Mouse (Mus musculus): ENCODE results near the gene Uqcc3. TPM values are rescaled to one million over a fixed set of nuclear protein-coding genes. Genes with fewer than 3 reads are reported as not detected.
A peak's percentile ranks its signal among the peaks of the same experiment; 100 is the strongest.
"Not testable (repeated sequence)": the region's sequence is repeated elsewhere in the genome, so short reads cannot be mapped to it uniquely, and the experiment has no call there.

Gene Uqcc3
- polyA plus RNA-seq, 1 experiment from 2014 or later = 61.4 TPM

DNA sequence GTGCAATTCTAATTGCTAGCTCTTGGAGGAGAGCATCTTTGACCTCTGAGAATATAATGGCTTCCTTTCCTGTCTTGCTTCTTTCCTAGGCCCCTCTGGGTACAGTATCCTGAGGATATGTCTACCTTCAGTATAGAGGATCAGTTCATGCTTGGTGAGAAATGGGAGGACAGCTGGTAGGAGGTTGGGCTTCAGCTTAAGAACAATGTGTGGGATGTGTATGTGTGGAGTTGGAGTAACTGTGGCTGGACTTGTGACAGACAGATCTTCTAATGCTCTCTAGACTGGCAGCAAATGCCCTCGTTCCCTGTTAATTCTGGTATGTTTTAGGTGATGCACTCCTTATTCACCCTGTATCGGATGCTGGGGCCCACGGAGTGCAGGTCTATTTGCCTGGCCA, 33.5 kb upstream of the Uqcc3 start:
- H3K4me2 ChIP-seq = no peak overlapping the region
- H3K9me3 ChIP-seq = no peaks in the 10 kb centered on the region
- H3K36me3 ChIP-seq (replicated peaks) = peaks cover 76% of the 10 kb centered on the region
- no peak overlapping the region for H3K9ac ChIP-seq
- WGBS = 95% methylated on average over 3 of the region's 3 CpGs
- H3K27me3 ChIP-seq (replicated peaks) = no peaks in the 10 kb centered on the region
- no peak overlapping the region for H3K27ac ChIP-seq
- H3K4me3 ChIP-seq = no peak overlapping the region
- no peak for ATAC-seq (replicated peaks)
- H3K4me1 ChIP-seq = no peaks in the 10 kb centered on the region

DNA sequence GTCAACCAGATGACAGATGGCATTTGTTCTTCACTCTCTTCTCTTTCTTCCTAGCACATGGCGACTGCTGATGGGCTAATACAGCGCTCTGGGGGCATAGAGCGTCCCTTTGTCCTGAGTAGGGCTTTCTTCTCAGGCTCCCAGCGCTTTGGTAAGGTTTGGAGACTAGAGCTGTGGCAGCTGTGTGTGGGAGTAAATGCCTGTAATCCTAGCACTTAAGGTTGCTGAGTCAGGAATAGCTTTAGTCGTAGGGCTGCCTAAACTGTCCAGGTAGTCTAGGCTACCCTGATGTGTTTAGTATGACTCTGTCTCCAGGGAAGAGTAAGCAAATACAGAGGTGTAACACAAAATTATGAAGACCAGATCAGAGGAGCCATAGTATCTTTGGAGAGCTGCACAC, 31.1 kb upstream of the Uqcc3 start:
- whole genome bisulfite sequencing = 97% methylated on average over 5 of the region's 5 CpGs
- Histone ChIP-seq H3K36me3 (replicated peaks) (peaks cover 98% of the 10 kb centered on the region), H3K27me3 (replicated peaks) (no peaks in the 10 kb centered on the region), H3K9ac (no peak overlapping the region), H3K4me1 (no peaks in the 10 kb centered on the region), H3K4me3 (no peak overlapping the region), H3K4me2 (no peak overlapping the region), H3K9me3 (no peaks in the 10 kb centered on the region), H3K27ac (no peak overlapping the region)
- ATAC-seq (replicated peaks) = no peak

DNA sequence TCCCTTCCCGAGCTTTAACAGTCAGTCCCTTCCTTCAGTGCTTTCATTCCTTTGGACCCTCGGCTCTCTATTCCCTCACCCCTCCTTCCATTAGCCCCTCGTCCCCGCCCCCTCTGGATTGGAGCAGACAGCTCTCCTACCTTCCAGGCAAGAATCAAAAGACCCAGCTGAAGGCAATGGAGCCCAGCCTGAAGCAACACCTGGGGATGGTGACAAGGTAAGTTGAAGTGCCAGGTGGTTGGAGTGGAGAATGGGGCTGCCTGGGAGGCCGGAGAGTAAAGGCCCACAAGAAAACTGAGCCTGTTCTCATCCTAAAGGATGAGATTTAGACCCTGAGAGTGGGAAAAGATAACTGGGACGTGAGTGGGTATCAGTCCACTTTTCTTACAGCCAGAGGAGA, 27.8 kb upstream of the Uqcc3 start:
- Histone ChIP-seq H3K27me3 (replicated peaks) (no peaks in the 10 kb centered on the region), H3K9ac (no peak overlapping the region), H3K9me3 (no peaks in the 10 kb centered on the region), H3K36me3 (replicated peaks) (peaks cover 95% of the 10 kb centered on the region), H3K4me2 (no peak overlapping the region), H3K27ac (no peak overlapping the region), H3K4me1 (no peaks in the 10 kb centered on the region), H3K4me3 (no peak overlapping the region)
- 89% methylated on average over 6 of the region's 6 CpGs for WGBS
- no peak for ATAC-seq (replicated peaks)

DNA sequence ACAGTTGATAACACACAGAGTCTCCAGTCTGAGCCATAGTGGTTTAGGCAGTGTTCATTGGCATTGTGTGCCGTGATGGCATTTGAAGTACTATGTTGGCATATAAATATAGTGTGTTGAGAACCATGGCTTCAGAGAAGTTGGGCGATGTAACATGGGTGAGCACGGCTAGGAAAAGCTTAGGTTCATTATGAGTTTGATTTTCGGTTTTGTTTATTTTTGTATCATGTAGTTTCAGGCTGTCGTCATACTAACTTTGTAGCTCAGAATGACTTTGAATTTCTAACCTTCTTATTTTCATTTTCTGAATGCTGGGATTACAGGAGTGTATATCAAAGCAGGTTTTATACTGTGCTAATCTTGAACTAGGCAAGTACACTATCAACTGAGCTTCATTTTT, 22.7 kb upstream of the Uqcc3 start:
- Histone ChIP-seq H3K9ac (no peak overlapping the region), H3K4me1 (peaks cover 17% of the 10 kb centered on the region), H3K36me3 (replicated peaks) (peaks cover 58% of the 10 kb centered on the region), H3K27me3 (replicated peaks) (no peaks in the 10 kb centered on the region), H3K9me3 (no peaks in the 10 kb centered on the region), H3K4me2 (no peak overlapping the region), H3K4me3 (no peak overlapping the region), H3K27ac (no peak overlapping the region)
- ATAC-seq (replicated peaks) = no peak
- WGBS = 97% methylated on average over 5 of the region's 5 CpGs

DNA sequence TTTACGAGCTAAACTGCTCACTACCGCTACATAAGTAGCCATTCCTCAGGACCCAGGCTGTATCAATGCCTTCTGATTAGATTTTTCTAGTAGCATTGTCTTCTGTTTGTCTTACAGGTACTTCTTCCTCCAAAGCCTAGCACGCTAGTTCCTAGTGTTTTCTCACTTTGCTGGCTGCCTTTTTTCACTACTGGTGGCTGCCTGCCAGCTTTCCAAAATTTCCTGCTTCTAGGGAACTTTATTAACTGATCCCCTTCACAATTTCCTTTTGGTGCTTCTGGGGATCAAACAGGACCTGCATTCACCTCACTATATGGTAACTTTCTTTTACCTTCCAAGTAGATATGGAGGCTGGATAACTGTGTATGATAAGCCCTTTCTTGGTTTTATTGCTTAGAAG, 18.4 kb upstream of the Uqcc3 start:
- Histone ChIP-seq H3K4me1 (peaks cover 32% of the 10 kb centered on the region), H3K9ac (peak overlapping the region; percentile 80), H3K36me3 (replicated peaks) (peaks cover 24% of the 10 kb centered on the region), H3K27me3 (replicated peaks) (no peaks in the 10 kb centered on the region), H3K9me3 (no peaks in the 10 kb centered on the region), H3K4me2 (peak overlapping the region; percentile 78), H3K27ac (no peak overlapping the region), H3K4me3 (peak overlapping the region; percentile 62)
- ATAC-seq (replicated peaks) = no peak
- WGBS = 65% methylated on average over 3 of the region's 3 CpGs

DNA sequence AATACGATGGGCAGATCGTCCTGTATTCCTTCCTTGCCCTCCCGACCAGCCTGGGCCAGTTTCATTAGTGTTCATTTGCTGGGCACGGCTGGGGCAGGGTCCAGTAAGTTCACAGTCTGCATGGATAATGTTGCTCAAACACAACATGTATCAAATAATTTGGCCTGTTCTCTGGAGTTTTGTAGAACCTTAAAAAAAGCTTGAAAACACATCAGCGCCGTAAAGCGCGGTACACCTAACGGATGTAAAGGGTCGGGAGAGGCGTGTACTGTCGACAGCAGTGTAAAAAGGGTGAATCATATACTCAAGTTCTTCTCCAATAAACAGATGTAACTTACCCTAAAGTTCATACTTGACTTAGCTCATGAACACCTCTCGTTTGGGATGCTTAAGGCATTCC, 17.9 kb upstream of the Uqcc3 start:
- H3K4me2 ChIP-seq = peak overlapping the region; percentile 78
- 13% methylated on average over 13 of the region's 13 CpGs for WGBS
- H3K36me3 ChIP-seq (replicated peaks) = peaks cover 20% of the 10 kb centered on the region
- no peaks in the 10 kb centered on the region for H3K9me3 ChIP-seq
- H3K9ac ChIP-seq = peak overlapping the region; percentile 80
- H3K4me1 ChIP-seq = peaks cover 37% of the 10 kb centered on the region
- peak overlapping the region; percentile 62 for H3K4me3 ChIP-seq
- H3K27me3 ChIP-seq (replicated peaks) = no peaks in the 10 kb centered on the region
- peak overlapping the region; percentile 83 for H3K27ac ChIP-seq
- ATAC-seq (replicated peaks) = no peak

DNA sequence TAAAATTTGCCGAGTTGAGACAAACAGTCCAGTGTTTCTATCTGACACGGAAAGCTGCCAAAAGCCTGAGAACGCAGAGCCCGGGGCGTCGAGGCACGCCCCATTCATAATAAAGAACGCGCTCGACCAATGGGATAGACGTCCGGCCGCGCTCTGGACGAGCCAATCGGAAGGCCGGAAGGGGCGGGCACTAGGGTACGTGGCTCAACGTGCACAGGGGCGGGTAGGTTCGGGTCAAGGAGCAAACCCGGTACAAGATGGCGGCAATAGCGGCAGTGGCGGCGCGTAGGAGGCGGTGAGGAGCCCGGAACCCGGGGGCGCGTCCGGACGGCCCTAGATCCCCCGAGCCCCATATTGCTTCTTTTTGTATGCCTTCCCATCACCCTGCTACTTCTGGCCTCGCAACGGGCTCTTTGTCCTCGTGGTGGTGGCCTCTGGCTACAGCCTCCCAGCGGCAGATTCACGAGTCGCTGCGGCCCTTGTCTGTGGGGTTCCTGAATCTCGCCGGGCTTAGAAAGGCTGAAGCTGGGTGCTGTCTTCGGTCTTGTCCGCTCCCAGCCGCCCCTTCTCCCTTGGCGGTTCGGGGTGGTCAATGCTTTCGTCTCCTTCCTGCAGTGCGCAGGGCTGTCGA, 17.3 kb upstream of the Uqcc3 start, which contains the start of gene Ganab:
Gene Ganab, plus strand, starts transcription at position 207 of the 631 bp plus-strand sequence.
- H3K4me2 ChIP-seq = peak within 1 kb of the TSS; percentile 78
- no peaks in the 10 kb centered on the region for H3K9me3 ChIP-seq
- H3K4me1 ChIP-seq = peaks cover 41% of the 10 kb centered on the region
- H3K27me3 ChIP-seq (replicated peaks) = no peaks in the 10 kb centered on the region
- ATAC-seq (replicated peaks) = peak; percentile 99
- H3K4me3 ChIP-seq = peak within 1 kb of the TSS; percentile 62
- peak within 1 kb of the TSS; percentile 80 for H3K9ac ChIP-seq
- peak within 1 kb of the TSS; percentile 83 for H3K27ac ChIP-seq
- under 1% methylated on average over 53 of the region's 53 CpGs for WGBS
- H3K36me3 ChIP-seq (replicated peaks) = peaks cover 15% of the 10 kb centered on the region

DNA sequence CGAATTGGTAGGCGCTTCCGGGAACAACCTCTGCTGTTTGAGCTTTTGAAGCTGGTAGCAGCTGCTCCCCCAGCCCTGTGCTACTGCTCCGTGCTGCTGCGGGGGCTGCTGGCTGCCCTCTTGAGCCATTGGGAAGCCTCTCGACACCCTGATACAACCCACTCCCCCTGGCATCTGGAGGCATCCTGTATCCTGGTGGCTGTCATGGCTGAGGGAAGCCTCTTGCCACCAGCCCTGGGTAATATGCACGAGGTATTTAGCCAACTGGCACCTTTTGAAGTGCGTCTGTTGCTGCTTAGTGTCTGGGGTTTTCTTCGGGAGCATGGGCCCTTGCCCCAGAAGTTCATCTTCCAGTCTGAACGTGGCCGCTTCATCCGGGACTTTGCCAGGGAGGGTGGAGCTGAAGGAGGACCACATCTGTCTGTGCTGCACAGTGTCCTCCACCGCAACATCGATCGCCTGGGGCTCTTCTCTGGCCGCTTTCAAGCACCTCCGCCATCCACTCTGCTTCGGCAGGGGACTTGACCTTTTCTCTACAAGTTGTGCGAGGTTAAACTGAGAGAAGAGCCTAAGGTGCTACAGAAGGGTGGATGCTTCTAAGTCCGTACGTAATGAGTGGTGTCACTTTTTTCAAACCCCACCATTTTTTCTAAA, 16.6 kb upstream of the Uqcc3 start:
- not testable (repeated sequence) for H3K36me3 ChIP-seq (replicated peaks); H3K27me3 ChIP-seq (replicated peaks); H3K9me3 ChIP-seq
- Histone ChIP-seq H3K9ac (peak overlapping the region; percentile 38), H3K4me3 (peak overlapping the region; percentile 62), H3K4me1 (peaks cover 45% of the 10 kb centered on the region), H3K4me2 (peak overlapping the region; percentile 78), H3K27ac (peak overlapping the region; percentile 77)
- ATAC-seq (replicated peaks) = peak; percentile 64
- 20% methylated on average over 21 of the region's 21 CpGs for WGBS

DNA sequence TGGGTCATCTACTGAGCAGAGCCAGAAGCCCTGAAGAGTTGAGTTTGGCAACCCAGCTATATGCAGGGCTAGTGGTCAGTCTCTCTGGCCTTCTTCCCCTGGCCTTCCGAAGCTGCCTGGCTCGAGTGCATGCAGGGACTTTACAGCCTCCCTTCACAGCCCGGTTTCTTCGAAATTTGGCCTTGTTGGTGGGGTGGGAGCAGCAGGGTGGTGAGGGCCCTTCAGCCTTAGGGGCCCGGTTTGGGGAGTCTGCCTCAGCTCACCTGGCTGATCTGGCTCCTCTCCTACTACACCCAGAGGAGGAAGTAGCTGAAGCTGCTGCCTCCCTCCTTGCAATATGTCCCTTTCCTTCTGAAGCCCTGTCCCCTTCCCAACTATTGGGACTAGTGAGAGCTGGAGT, 15.5 kb upstream of the Uqcc3 start:
- not testable (repeated sequence) for H3K9me3 ChIP-seq; H3K36me3 ChIP-seq (replicated peaks); H3K9ac ChIP-seq; H3K27ac ChIP-seq; H3K27me3 ChIP-seq (replicated peaks); H3K4me3 ChIP-seq; ATAC-seq (replicated peaks); H3K4me2 ChIP-seq
- 93% methylated on average over 5 of the region's 5 CpGs for WGBS
- peaks cover 45% of the 10 kb centered on the region for H3K4me1 ChIP-seq

DNA sequence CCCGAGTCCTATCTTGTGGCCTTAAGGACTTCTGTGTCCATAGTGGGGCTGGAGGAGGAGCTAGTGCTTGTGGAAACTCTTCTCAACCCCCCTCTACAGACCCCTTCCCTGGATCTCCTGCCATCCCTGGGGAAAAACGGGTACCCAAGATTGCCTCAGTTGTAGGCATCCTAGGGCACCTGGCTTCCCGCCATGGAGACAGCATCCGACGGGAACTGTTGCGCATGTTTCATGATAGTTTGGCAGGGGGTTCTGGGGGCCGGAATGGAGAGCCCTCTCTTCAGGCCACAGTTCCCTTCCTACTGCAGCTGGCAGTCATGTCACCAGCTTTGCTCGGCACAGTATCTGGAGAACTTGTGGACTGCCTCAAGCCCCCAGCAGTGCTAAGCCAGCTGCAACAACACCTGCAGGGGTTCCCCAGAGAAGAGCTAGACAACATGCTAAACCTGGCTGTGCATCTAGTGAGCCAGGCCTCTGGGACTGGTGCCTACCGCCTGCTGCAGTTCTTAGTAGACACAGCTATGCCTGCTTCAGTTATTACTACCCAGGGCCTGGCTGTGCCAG, 14.8 kb upstream of the Uqcc3 start:
- Histone ChIP-seq H3K9me3 (no peaks in the 10 kb centered on the region), H3K4me3 (no peak overlapping the region), H3K27ac (no peak overlapping the region), H3K27me3 (replicated peaks) (no peaks in the 10 kb centered on the region), H3K36me3 (replicated peaks) (0 out of 2 replicates have a peak, but pooled peaks cover 9% of the 10 kb centered on the region), H3K4me2 (no peak overlapping the region), H3K9ac (no peak overlapping the region), H3K4me1 (peaks cover 45% of the 10 kb centered on the region)
- WGBS = 90% methylated on average over 9 of the region's 9 CpGs
- no peak for ATAC-seq (replicated peaks)

DNA sequence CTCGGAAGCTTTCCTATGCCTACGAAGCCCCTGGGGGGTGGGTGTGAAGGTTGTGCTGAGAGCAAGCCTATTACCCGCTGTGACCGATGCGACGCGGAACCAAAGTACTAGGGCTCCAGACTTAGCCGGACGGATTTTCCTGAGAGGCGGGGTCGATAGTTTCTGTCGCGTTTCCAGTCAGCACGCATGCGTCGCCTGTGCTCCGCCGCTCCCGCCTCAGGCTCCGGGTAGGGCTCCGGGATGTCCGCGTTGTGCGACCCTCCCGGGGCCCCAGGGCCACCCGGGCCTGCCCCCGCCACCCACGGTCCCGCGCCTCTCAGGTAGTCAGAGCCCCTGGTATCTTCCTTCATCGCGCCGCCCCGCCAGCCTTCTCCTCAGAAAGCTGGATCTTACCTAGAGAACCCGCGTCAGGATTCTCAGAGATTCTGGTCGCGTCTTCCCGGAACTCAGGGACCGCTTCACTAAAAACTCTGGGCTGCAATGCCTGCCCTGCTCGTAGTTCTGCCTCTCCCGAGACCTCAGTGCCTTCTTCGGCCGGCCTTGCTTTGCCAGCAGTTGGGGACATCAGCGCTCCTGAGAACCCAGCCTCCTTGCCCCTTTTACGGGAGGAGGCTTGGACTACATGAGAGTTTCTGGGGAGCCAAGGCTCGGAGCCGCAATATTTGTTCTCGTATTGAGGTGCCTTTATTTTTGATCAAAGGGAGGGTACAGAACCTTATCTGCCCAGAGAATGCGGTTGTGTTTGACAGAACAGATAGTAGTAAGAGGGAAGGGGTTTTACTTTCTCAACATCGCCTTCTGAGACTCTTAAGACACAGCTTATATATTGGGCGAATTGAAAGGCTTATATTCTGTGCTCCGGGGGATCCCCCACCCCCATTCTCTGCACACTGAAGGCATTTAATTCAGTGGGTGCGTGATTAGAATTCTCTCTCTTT, 12.4 kb upstream of the Uqcc3 start, which contains the start of gene Ints5:
Gene Ints5, plus strand, starts transcription at position 177 of the 938 bp plus-strand sequence.
- 0 out of 2 replicates have a peak, but pooled peaks cover 13% of the 10 kb centered on the region for H3K36me3 ChIP-seq (replicated peaks)
- no peaks in the 10 kb centered on the region for H3K9me3 ChIP-seq
- H3K4me3 ChIP-seq = peak within 1 kb of the TSS; percentile 93
- peak; percentile 48 for ATAC-seq (replicated peaks)
- peak within 1 kb of the TSS; percentile 91 for H3K27ac ChIP-seq
- no peaks in the 10 kb centered on the region for H3K27me3 ChIP-seq (replicated peaks)
- peak within 1 kb of the TSS; percentile 96 for H3K4me2 ChIP-seq
- WGBS = 2% methylated on average over 54 of the region's 54 CpGs
- peak within 1 kb of the TSS; percentile 96 for H3K9ac ChIP-seq
- H3K4me1 ChIP-seq = peaks cover 37% of the 10 kb centered on the region

Measured in midbrain, embryonic 15.5 days (tissue).